Mouse (Mus musculus) stomach, postnatal 0 days (tissue): ENCODE measurements at regions not wholly inside any gene's neighbourhood (a gene's known extent, or its start where the extent isn't known, plus 50 kb on each side); places are given as distances from the start of the nearest gene placed in this dataset.
A peak's percentile ranks its signal among the peaks of the same experiment; 100 is the strongest.

Source experiments
- ATAC-seq: fragments of 200-750 bp; cut with Nextera tagmentation; 2 replicates; pipeline ENCODE4 v1.8.0; 2017; ENCODE audit not compliant: low FRiP score, low TSS enrichment
- DNase-seq: peaks from one replicate; pipeline ENCODE4 v3.0.0-alpha.2; 2016; ENCODE audit warnings: low spot score
- H3K27ac ChIP-seq: fragments of 300-500 bp; sonication (generic); replicated peaks from 2 replicates; pipeline ENCODE4 v1.5.1; 2014; ENCODE audit warnings: mild to moderate bottlenecking, control low read depth
- H3K27me3 ChIP-seq: fragments of 300-500 bp; sonication (generic); 2 replicates; pipeline ENCODE4 v1.6.1; 2014; ENCODE audit warnings: low read length; ENCODE audit not compliant: control insufficient read depth, insufficient read depth
- H3K36me3 ChIP-seq: fragments of 300-500 bp; sonication (generic); 2 replicates; pipeline ENCODE4 v1.6.1; 2014; ENCODE audit warnings: low read length, mixed read lengths; ENCODE audit not compliant: control insufficient read depth, insufficient read depth
- H3K4me1 ChIP-seq: fragments of 300-500 bp; sonication (generic); replicated peaks from 2 replicates; pipeline ENCODE4 v1.6.1; 2014; ENCODE audit warnings: antibody characterized with exemption; ENCODE audit not compliant: control insufficient read depth, insufficient read depth
- H3K4me2 ChIP-seq: fragments of 300-500 bp; sonication (generic); replicated peaks from 2 replicates; pipeline ENCODE4 v1.6.1; 2014; ENCODE audit warnings: low read depth, mild to moderate bottlenecking, control low read depth, moderate library complexity
- H3K4me3 ChIP-seq: fragments of 300-500 bp; sonication (generic); 2 replicates; pipeline ENCODE4 v1.5.1; 2014; ENCODE audit warnings: low read depth, low read length, control low read depth
- H3K9ac ChIP-seq: fragments of 300-500 bp; sonication (generic); 2 replicates; pipeline ENCODE4 v1.6.1; 2014; ENCODE audit warnings: mild to moderate bottlenecking, low read length, control low read depth, mixed read lengths
- H3K9me3 ChIP-seq: fragments of 300-500 bp; sonication (generic); 2 replicates; pipeline ENCODE4 v1.6.1; 2016; ENCODE audit warnings: low read length; ENCODE audit not compliant: control insufficient read depth
- CTCF ChIP-seq: IDR thresholded peaks from 2 replicates; pipeline ENCODE4 v1.5.1; 2016; ENCODE audit warnings: antibody characterized with exemption, low read depth, mild to moderate bottlenecking, moderate library complexity
- EP300 ChIP-seq: optimal IDR thresholded peaks from 2 replicates; pipeline ENCODE3; 2016; ENCODE audit warnings: antibody characterized with exemption
- WGBS: fragments of 180-500 bp; shearing (Covaris S2); extraction: QIAGEN DNeasy Blood & Tissue Kit; methylation state at CpG from one replicate; pipeline ENCODE4 v1.1.7; 2014; 5-methylcytosine and 5-hydroxymethylcytosine counted together

DNA sequence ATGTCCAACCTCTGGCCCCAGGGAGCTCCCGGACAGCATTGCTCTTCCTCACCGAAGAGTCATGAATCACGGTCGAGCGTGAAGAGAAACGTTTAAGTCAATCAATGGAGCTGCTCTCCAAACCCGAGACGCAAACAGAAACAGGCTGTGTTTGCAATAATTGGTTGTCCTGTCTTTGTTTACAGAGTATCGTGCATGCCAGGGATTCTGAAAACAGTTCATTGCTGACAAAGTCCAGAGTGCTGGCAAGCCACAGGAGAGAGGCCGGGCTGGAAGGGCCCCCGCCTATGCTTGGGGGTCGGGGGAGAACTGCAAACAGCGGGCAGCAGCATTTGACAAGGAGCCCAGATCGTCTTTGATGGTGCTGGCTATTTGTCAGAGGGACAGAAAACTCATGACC is 292.4 kb upstream of the Rpl38 start:
- Histone ChIP-seq H3K9me3 (no peaks in the 10 kb centered on the region), H3K36me3 (no peaks in the 10 kb centered on the region), H3K4me3 (no peak overlapping the region), H3K27me3 (no peaks in the 10 kb centered on the region), H3K9ac (no peak overlapping the region), H3K4me1 (0 out of 2 replicates have a peak, but pooled peaks cover 2% of the 10 kb centered on the region), H3K27ac (no peak overlapping the region), H3K4me2 (no peak overlapping the region)
- ATAC-seq (0 out of 2 replicates have a peak, but pooled peaks have one; percentile 42), DNase-seq (peak; percentile 21)
- 16% methylated on average over 14 of the region's 14 CpGs for whole genome bisulfite sequencing
- TF ChIP-seq CTCF (no peak), EP300 (no peak)

DNA sequence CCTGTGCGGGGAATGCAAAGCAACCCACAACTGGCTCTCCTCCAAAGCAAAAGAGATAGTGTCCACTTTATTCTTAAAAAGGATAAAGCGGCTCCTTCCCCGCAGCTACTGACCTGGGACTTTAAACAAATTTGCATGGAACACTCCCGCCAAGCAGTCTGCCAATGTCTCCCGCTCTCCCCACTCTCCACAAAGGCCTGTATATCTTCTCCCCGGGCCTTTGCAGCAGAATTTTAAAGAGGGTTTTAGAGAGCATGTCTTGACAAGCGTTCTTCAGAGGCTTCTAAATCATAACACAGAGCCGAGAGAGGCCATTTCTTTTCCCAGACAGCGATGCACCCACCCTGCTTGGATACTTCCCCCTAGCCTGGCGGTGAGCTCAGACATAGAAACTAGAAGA is 297.6 kb upstream of the Rpl38 start:
- DNase-seq (no peak), ATAC-seq (no peak)
- H3K9me3 ChIP-seq: no peaks in the 10 kb centered on the region
- no peak overlapping the region for H3K27ac ChIP-seq
- no peaks in the 10 kb centered on the region for H3K27me3 ChIP-seq
- TF ChIP-seq CTCF: no peak
- no peak for TF ChIP-seq EP300
- no peak overlapping the region for H3K4me2 ChIP-seq
- H3K36me3 ChIP-seq: no peaks in the 10 kb centered on the region
- no peak overlapping the region for H3K9ac ChIP-seq
- 0 out of 2 replicates have a peak, but pooled peaks cover 1% of the 10 kb centered on the region for H3K4me1 ChIP-seq
- H3K4me3 ChIP-seq: no peak overlapping the region
- 23% methylated on average over 10 of the region's 10 CpGs for WGBS

DNA sequence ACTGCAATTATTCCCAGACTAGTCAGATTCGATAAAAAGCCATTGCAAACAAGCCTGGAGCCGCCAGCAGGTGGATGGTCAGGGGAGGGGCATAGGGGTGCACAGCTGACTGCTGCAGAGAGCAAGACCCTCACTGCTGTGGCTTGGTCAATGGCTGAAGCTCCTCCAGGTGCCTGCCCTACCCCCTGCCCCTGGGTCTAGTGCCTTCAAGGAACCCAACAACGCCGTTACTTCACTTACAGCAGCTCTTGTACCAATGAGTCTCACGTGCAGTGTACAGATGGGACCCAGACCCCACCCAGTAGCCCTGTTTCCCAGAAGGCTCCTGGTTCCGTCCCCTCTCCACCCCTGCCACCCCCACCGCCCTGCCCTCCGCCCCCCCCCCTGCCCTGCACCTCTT is 300.5 kb upstream of the Rpl38 start:
- Histone ChIP-seq H3K4me1 (no peaks in the 10 kb centered on the region), H3K9me3 (no peaks in the 10 kb centered on the region), H3K4me2 (no peak overlapping the region), H3K27ac (no peak overlapping the region), H3K36me3 (no peaks in the 10 kb centered on the region), H3K4me3 (no peak overlapping the region), H3K9ac (no peak overlapping the region), H3K27me3 (no peaks in the 10 kb centered on the region)
- ATAC-seq (no peak), DNase-seq (no peak)
- WGBS: 65% methylated on average over 7 of the region's 8 CpGs
- TF ChIP-seq EP300 (no peak), CTCF (no peak)

DNA sequence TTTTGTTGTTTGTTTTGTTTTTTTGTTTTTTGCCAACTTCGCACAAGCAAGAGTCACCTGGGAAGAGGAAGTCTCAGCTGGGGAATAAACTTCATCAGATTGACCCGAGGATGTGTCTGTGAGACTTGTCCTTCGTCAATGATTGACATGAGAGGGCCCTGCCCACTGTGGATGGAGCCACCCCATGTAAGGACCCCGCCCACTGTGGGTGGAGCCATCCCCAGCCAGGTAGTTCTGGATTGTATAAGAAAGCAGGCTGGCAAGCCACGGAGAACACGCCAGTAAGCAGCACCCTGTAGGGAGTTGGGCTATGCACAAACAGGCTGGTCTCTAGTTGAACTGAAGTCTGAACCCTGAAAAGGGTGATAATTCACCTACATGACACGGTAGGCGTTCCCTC is 294.1 kb upstream of the Sdk2 start:
- Histone ChIP-seq H3K4me3 (no peak overlapping the region), H3K4me2 (no peak overlapping the region), H3K36me3 (no peaks in the 10 kb centered on the region), H3K27me3 (no peaks in the 10 kb centered on the region), H3K9me3 (no peaks in the 10 kb centered on the region), H3K9ac (no peak overlapping the region), H3K4me1 (no peaks in the 10 kb centered on the region), H3K27ac (no peak overlapping the region)
- ATAC-seq (no peak), DNase-seq (no peak)
- TF ChIP-seq EP300: no peak
- no peak for TF ChIP-seq CTCF
- whole genome bisulfite sequencing: 74% methylated on average over 8 of the region's 8 CpGs

DNA sequence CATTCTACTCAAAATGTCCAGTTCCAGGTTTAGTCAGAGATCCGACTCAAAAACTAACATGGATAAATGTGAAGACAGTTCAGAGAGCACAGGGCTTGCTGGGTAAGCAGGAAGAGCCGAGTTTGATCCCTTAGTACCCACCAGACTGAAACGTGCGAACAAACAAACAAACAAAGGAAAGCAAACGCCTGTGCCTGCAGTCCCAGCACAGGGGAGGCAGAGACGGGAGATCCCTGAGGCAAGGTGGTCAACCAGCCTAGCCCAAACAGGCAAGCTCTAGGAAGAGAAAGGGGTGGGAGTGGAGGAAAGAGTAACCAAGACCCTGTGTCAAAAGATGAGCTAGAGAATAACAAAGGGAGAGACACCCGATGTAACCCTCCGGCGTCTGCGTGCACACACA is 293.5 kb upstream of the Sdk2 start:
- Histone ChIP-seq H3K9ac (no peak overlapping the region), H3K36me3 (no peaks in the 10 kb centered on the region), H3K4me1 (no peaks in the 10 kb centered on the region), H3K4me2 (no peak overlapping the region), H3K27ac (no peak overlapping the region), H3K9me3 (no peaks in the 10 kb centered on the region), H3K4me3 (no peak overlapping the region), H3K27me3 (no peaks in the 10 kb centered on the region)
- WGBS: 76% methylated on average over 10 of the region's 10 CpGs
- DNase-seq: no peak
- no peak for TF ChIP-seq CTCF
- TF ChIP-seq EP300: no peak
- ATAC-seq: no peak

DNA sequence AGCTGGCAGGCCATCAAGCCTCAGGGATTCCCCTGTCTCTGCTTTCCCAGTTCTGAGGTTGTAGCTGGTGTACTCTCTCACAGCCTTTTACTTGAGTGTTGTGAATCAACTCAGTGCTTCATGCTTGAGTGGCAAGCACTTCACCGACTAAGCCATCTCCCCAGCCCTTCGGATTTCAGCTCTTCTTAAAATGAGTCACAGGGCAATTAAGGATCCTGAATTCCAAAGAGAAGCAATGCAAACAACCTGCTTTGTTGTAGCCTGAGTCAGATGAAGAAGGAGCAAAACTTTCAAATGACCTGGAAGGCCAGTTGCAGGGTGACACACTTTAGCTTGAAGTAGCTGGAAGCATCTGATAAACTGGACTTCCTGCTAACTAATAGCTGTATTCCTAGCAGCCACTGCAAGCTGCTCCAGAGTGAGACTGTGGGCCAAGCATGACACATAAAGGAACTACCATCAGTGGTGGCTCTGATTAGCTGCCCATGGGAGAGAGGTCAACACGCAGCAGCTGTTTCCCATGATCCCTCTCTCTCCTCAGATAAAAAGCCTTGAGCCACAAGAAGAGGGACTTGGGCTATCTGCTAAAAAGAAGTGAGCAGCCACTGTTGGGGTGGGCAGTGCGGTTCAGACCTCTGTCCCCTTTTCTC is 285.4 kb upstream of the Sdk2 start:
- Histone ChIP-seq H3K36me3 (no peaks in the 10 kb centered on the region), H3K4me2 (no peak overlapping the region), H3K4me1 (no peaks in the 10 kb centered on the region), H3K27me3 (no peaks in the 10 kb centered on the region), H3K9ac (no peak overlapping the region), H3K4me3 (no peak overlapping the region), H3K27ac (no peak overlapping the region), H3K9me3 (no peaks in the 10 kb centered on the region)
- ATAC-seq: no peak
- TF ChIP-seq CTCF: no peak
- TF ChIP-seq EP300: no peak
- WGBS: 57% methylated on average over 4 of the region's 4 CpGs
- no peak for DNase-seq
